Mouse (Mus musculus) CH12.LX (cell line): ENCODE results near the gene Bpgm. TPM values are rescaled to one million over a fixed set of nuclear protein-coding genes. Genes with fewer than 3 reads are reported as not detected.
A peak's percentile ranks its signal among the peaks of the same experiment; 100 is the strongest.

Experiments
- DNase-seq: peaks from one replicate; pipeline ENCODE4 v3.0.0-alpha.2; 2013; ENCODE audit errors: extremely low read depth
- H3K27ac ChIP-seq: 2 replicates; pipeline ENCODE4 v1.5.1; 2012; ENCODE audit warnings: low read depth, mild to moderate bottlenecking, control low read depth, moderate library complexity; ENCODE audit not compliant: insufficient read depth
- H3K27me3 ChIP-seq: replicated peaks from 2 replicates; pipeline ENCODE3; 2012; ENCODE audit warnings: inconsistent platforms
- H3K36me3 ChIP-seq, 2 experiments: replicated peaks in 1 of 2; 2 replicates each; pipeline versions ENCODE3 to v1.6.1; 2012; ENCODE audit warnings: inconsistent platforms in 1 of 2, low read length in 1 of 2, mild to moderate bottlenecking in 1 of 2, mixed read lengths in 1 of 2, moderate library complexity in 1 of 2; ENCODE audit not compliant: control insufficient read depth in 1 of 2, insufficient read depth in 1 of 2
- H3K4me1 ChIP-seq, 2 experiments: 2 replicates each; pipeline ENCODE4 v1.6.1; 2012; ENCODE audit warnings: inconsistent platforms in 1 of 2, moderate library complexity in 1 of 2; ENCODE audit not compliant: insufficient read depth in 2 of 2, control insufficient read depth in 1 of 2
- H3K4me2 ChIP-seq: 2 replicates; pipeline ENCODE4 v1.6.1; 2012; ENCODE audit warnings: low read depth, mild to moderate bottlenecking, control low read depth; ENCODE audit not compliant: poor library complexity, insufficient read depth, severe bottlenecking
- H3K4me3 ChIP-seq, 3 experiments: fragments of 150-350 bp in 1 of 3; sonication (generic) in 1 of 3; replicated peaks in 1 of 3; 2 replicates each; pipeline versions ENCODE3 to v1.5.1; 2011 to 2012; ENCODE audit warnings: low read depth in 2 of 3, low read length in 2 of 3, mild to moderate bottlenecking in 2 of 3, moderate library complexity in 2 of 3, control low read depth in 1 of 3, improper control_type of control experiment in 1 of 3, inconsistent platforms in 1 of 3, mixed read lengths in 1 of 3; ENCODE audit not compliant: poor library complexity in 1 of 3
- H3K79me2 ChIP-seq: replicated peaks from 2 replicates; pipeline ENCODE4 v1.6.1; 2012; ENCODE audit warnings: mild to moderate bottlenecking, moderate library complexity; ENCODE audit not compliant: control insufficient read depth, poor library complexity, insufficient read depth, severe bottlenecking; ENCODE audit errors: extremely low read depth
- H3K9ac ChIP-seq: 2 replicates; pipeline ENCODE4 v1.6.1; 2012; ENCODE audit warnings: low read depth, mild to moderate bottlenecking, control low read depth, moderate library complexity; ENCODE audit not compliant: insufficient read depth
- H3K9me3 ChIP-seq: replicated peaks from 2 replicates; pipeline ENCODE3; 2012; ENCODE audit warnings: low read length, inconsistent platforms, mixed read lengths
- BHLHE40 ChIP-seq: IDR thresholded peaks from 2 replicates; pipeline ENCODE4 v1.6.1; 2011; ENCODE audit warnings: mild to moderate bottlenecking, low read depth, low read length, improper control_type of control experiment
- CTCF ChIP-seq, 2 experiments: IDR thresholded peaks in 1 of 2; conservative IDR thresholded peaks in 1 of 2; 2 replicates each; pipeline ENCODE4 v1.5.1; 2011 to 2012; ENCODE audit warnings: low read depth in 2 of 2, low read length in 2 of 2, improper control_type of control experiment in 1 of 2, inconsistent platforms in 1 of 2, mild to moderate bottlenecking in 1 of 2, moderate library complexity in 1 of 2
- E2F4 ChIP-seq: IDR thresholded peaks from 2 replicates; pipeline ENCODE4 v1.6.1; 2011; ENCODE audit warnings: low read depth, low read length, improper control_type of control experiment; ENCODE audit not compliant: insufficient replicate concordance
- ELF1 ChIP-seq: IDR thresholded peaks from 2 replicates; pipeline ENCODE4 v1.6.1; 2014; ENCODE audit warnings: low read depth, mild to moderate bottlenecking, inconsistent platforms, low read length, improper control_type of control experiment
- EP300 ChIP-seq: IDR thresholded peaks from 2 replicates; pipeline ENCODE4 v1.6.1; 2011; ENCODE audit warnings: low read length, improper control_type of control experiment
- ETS1 ChIP-seq: conservative IDR thresholded peaks from 2 replicates; pipeline ENCODE4 v1.6.1; 2012; ENCODE audit warnings: low read depth, mild to moderate bottlenecking, inconsistent platforms, low read length, improper control_type of control experiment, moderate library complexity
- HCFC1 ChIP-seq: IDR thresholded peaks from 2 replicates; pipeline ENCODE4 v1.6.1; 2012; ENCODE audit warnings: low read depth, mild to moderate bottlenecking, inconsistent platforms, low read length, improper control_type of control experiment
- JUN ChIP-seq: IDR thresholded peaks from 2 replicates; pipeline ENCODE4 v1.6.1; 2011; ENCODE audit warnings: low read depth, mild to moderate bottlenecking, low read length, improper control_type of control experiment, moderate library complexity; ENCODE audit not compliant: insufficient read depth
- JUND ChIP-seq: conservative IDR thresholded peaks from 2 replicates; pipeline ENCODE4 v1.6.1; 2011; ENCODE audit warnings: low read depth, low read length, improper control_type of control experiment
- MAZ ChIP-seq: IDR thresholded peaks from 2 replicates; pipeline ENCODE4 v1.6.1; 2012; ENCODE audit warnings: low read depth, mild to moderate bottlenecking, inconsistent platforms, low read length, improper control_type of control experiment, moderate library complexity
- MEF2A ChIP-seq: IDR thresholded peaks from 2 replicates; pipeline ENCODE4 v1.6.1; 2014; ENCODE audit warnings: low read depth, mild to moderate bottlenecking, inconsistent platforms, low read length, improper control_type of control experiment, borderline replicate concordance
- MXI1 ChIP-seq: IDR thresholded peaks from 2 replicates; pipeline ENCODE4 v1.6.1; 2011; ENCODE audit warnings: mild to moderate bottlenecking, low read depth, low read length, improper control_type of control experiment
- MYC ChIP-seq: IDR thresholded peaks from 2 replicates; pipeline ENCODE4 v1.6.1; 2011; ENCODE audit warnings: low read depth, mild to moderate bottlenecking, improper control_type of control experiment, low read length
- NRF1 ChIP-seq: IDR thresholded peaks from 2 replicates; pipeline ENCODE4 v1.6.1; 2014; ENCODE audit warnings: low read depth, mild to moderate bottlenecking, inconsistent platforms, low read length, improper control_type of control experiment, moderate library complexity
- PAX5 ChIP-seq: IDR thresholded peaks from 2 replicates; pipeline ENCODE4 v1.6.1; 2012; ENCODE audit warnings: low read length, inconsistent platforms, mixed read lengths
- POLR2A ChIP-seq: IDR thresholded peaks from 2 replicates; pipeline ENCODE4 v1.6.1; 2011; ENCODE audit warnings: low read depth, mild to moderate bottlenecking, improper control_type of control experiment, low read length
- RAD21 ChIP-seq: IDR thresholded peaks from 2 replicates; pipeline ENCODE4 v1.6.1; 2011; ENCODE audit warnings: low read depth, mild to moderate bottlenecking, low read length, improper control_type of control experiment, moderate library complexity
- RCOR1 ChIP-seq: conservative IDR thresholded peaks from 2 replicates; pipeline ENCODE4 v1.6.1; 2012; ENCODE audit warnings: low read depth, mild to moderate bottlenecking, inconsistent platforms, low read length, improper control_type of control experiment
- SIN3A ChIP-seq: IDR thresholded peaks from 2 replicates; pipeline ENCODE4 v1.6.1; 2012; ENCODE audit warnings: low read length, improper control_type of control experiment, inconsistent platforms
- SMC3 ChIP-seq: IDR thresholded peaks from 2 replicates; pipeline ENCODE4 v1.6.1; 2011; ENCODE audit warnings: low read depth, low read length, improper control_type of control experiment
- TBP ChIP-seq: conservative IDR thresholded peaks from 2 replicates; pipeline ENCODE4 v1.6.1; 2011; ENCODE audit warnings: low read depth, low read length, improper control_type of control experiment
- TCF12 ChIP-seq: IDR thresholded peaks from 2 replicates; pipeline ENCODE4 v1.6.1; 2014; ENCODE audit warnings: low read depth, mild to moderate bottlenecking, inconsistent platforms, low read length, improper control_type of control experiment
- UBTF ChIP-seq: IDR thresholded peaks from 2 replicates; pipeline ENCODE4 v1.6.1; 2012; ENCODE audit warnings: low read depth, mild to moderate bottlenecking, inconsistent platforms, low read length, improper control_type of control experiment, moderate library complexity
- USF1 ChIP-seq: IDR thresholded peaks from 2 replicates; pipeline ENCODE4 v1.6.1; 2014; ENCODE audit warnings: low read depth, mild to moderate bottlenecking, inconsistent platforms, low read length, improper control_type of control experiment
- ZKSCAN1 ChIP-seq: IDR thresholded peaks from 2 replicates; pipeline ENCODE4 v1.6.1; 2012; ENCODE audit warnings: low read depth, inconsistent platforms, low read length, improper control_type of control experiment, borderline replicate concordance
- ZMIZ1 ChIP-seq: IDR thresholded peaks from 2 replicates; pipeline ENCODE4 v1.6.1; 2012; ENCODE audit warnings: low read depth, mild to moderate bottlenecking, inconsistent platforms, low read length, improper control_type of control experiment
- dilution Hi-C: fragments of 300-500 bp; cut with MboI; formaldehyde crosslinking; loops from 2 replicates; pipeline ENCODE4 v1.14.3; 2020; ENCODE audit warnings: low sequenced_read_pairs; ENCODE audit not compliant: extremely low pct_unique_long_range_greater_than_20kb, extremely low pct_ligation_motif_present
- in situ Hi-C: fragments of 300-500 bp; cut with MboI; formaldehyde crosslinking; loops from 3 replicates; pipeline ENCODE4 v1.14.3; 2019; ENCODE audit warnings: low sequenced_read_pairs, low pct_ligation_motif_present, low pct_unique_long_range_greater_than_20kb, mixed read lengths
- polyA plus RNA-seq: library from polyadenylated mRNA; unstranded; fragments of >175 nt; gene quantifications from 2 replicates; pipeline ENCODE4 v1.2.1, GENCODE M21; 2012; ENCODE audit warnings: low read depth; ENCODE audit not compliant: insufficient read length
- total RNA-seq, 2 experiments: library from RNA; depleted of rRNA; stranded (reverse); fragments of 300-350 nt in 1 of 2; fragments of >200 nt in 1 of 2; gene quantifications; 2 replicates each; pipeline ENCODE4 v1.2.3; 2012 to 2014

Bpgm gene
- total and polyA plus RNA-seq, 3 experiments: 10.8 to 12.7 (median 10.9) TPM

- Histone ChIP-seq H3K36me3 (no peaks in the 10 kb centered on the region), H3K4me1 (peaks cover 5 to 6% of the 10 kb centered on the region in 2 experiments), H3K27ac (no peak overlapping the region), H3K4me2 (peak overlapping the region; percentile 44), H3K4me3 (no peak overlapping the region), H3K9ac (no peak overlapping the region), H3K9me3 (no peaks in the 10 kb centered on the region), H3K79me2 (no peaks in the 10 kb centered on the region), H3K27me3 (no peaks in the 10 kb centered on the region)
- no peak for TF ChIP-seq MEF2A
- TF ChIP-seq MYC: no peak
- no peak for TF ChIP-seq CTCF (conservative IDR thresholded peaks at IDR 0.05 in 1 of 2, IDR thresholded peaks at IDR 0.05 in 1 of 2; ENCODE audit: low read depth in 2 of 2, low read length in 2 of 2)
- TF ChIP-seq JUND: no peak
- no peak for TF ChIP-seq POLR2A
- TF ChIP-seq JUN: no peak
- no peak for TF ChIP-seq ELF1
- TF ChIP-seq UBTF: no peak
- no peak for TF ChIP-seq SMC3
- no peak for DNase-seq
- in situ Hi-C loops (loop anchor here (5.0 kb wide), 1 partner anchor 171 kb away; no protein-coding TSS in a partner anchor), dilution Hi-C loops (no loop called here)
These were observed 12.4 kb upstream of the Bpgm start for GRCm38 (mm10) chr6:34463582-34463981.

GRCm38 (mm10) chr6:34471434-34472110 lies 4.4 kb upstream of the Bpgm start:
- no peaks in the 10 kb centered on the region for H3K79me2 ChIP-seq
- dilution Hi-C loops: no loop called here
- TF ChIP-seq MXI1: no peak
- in situ Hi-C loops: no loop called here
- H3K36me3 ChIP-seq: no peaks in the 10 kb centered on the region
- H3K9me3 ChIP-seq: no peaks in the 10 kb centered on the region
- H3K27me3 ChIP-seq: no peaks in the 10 kb centered on the region
- peaks cover 4 to 8% of the 10 kb centered on the region in 2 experiments for H3K4me1 ChIP-seq
- no peak overlapping the region for H3K4me2 ChIP-seq
- H3K4me3 ChIP-seq: no peak overlapping the region
- H3K27ac ChIP-seq: no peak overlapping the region
- DNase-seq: no peak
- H3K9ac ChIP-seq: no peak overlapping the region

GRCm38 (mm10) chr6:34473346-34473745 lies 2.7 kb upstream of the Bpgm start:
- Histone ChIP-seq H3K79me2 (0 out of 2 replicates have a peak, but pooled peaks cover 2% of the 10 kb centered on the region), H3K4me2 (no peak overlapping the region), H3K36me3 (no peaks in the 10 kb centered on the region), H3K9me3 (no peaks in the 10 kb centered on the region), H3K9ac (no peak overlapping the region), H3K27ac (no peak overlapping the region), H3K27me3 (no peaks in the 10 kb centered on the region), H3K4me3 (no peak overlapping the region), H3K4me1 (peaks cover 7 to 14% of the 10 kb centered on the region in 2 experiments)
- in situ Hi-C loops (no loop called here), dilution Hi-C loops (no loop called here)
- no peak for DNase-seq
- TF ChIP-seq ZKSCAN1 (no peak), JUND (no peak), ZMIZ1 (no peak), HCFC1 (no peak), EP300 (no peak), SIN3A (no peak), TCF12 (no peak), RAD21 (no peak), UBTF (no peak), E2F4 (no peak), TBP (no peak), SMC3 (no peak), MAZ (no peak), USF1 (no peak), RCOR1 (no peak), NRF1 (no peak), PAX5 (no peak), ELF1 (no peak), ETS1 (no peak), BHLHE40 (no peak)
